Mouse (Mus musculus): ENCODE measurements around the gene Epha6.

GRCm38 (mm10) chr16:60070457-60071112 lies 534.7 kb downstream of the Epha6 start:
- TF ChIP-seq EP300 (IDR thresholded peaks at IDR 0.05; ENCODE audit: low read depth) (no peak), CTCF (IDR thresholded peaks at IDR 0.05; ENCODE audit: low read depth) (no peak)

Measured in liver, embryonic 14.5 days (tissue).